Mouse (Mus musculus): ENCODE measurements around the gene Tspo.

DNA sequence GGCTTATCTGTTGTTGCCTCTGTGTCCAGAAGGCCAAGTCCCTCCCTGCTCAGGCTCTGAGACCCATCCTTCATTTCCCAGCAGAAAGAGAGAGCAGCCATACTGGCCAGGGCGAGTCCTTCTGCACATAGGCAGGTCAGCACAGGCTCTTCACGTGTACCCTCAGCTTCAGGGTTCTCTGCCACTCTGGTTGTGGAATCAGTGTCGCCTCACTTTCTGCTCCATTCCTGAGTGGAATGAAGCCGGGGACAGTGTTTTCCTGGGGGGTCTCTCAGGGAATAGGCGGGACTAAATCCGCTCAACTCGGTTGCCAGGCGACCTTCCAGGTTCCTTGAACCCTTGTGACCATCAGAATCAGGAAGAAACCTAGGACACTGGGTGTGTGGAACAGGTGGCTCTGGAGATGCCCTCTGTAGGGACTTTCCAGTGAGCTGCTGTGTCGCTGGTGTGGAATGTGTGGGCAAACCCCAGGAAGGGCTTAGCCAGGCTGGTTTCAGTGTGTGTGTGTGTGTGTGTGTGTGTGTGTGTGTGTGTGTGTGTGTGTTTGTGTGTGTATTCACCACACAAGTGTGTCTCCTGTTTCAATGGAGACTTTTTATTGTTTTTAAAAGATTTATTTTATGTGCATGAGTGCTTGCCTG, 21.6 kb upstream of the Tspo start:
- TF ChIP-seq CTCF (conservative IDR thresholded peaks at IDR 0.05; ENCODE audit: insufficient read depth, insufficient read length, low read depth, low read length) (no peak), POLR2A (IDR thresholded peaks at IDR 0.05; ENCODE audit: low read depth, low read length) (no peak)

Measured in kidney, adult 2 months (tissue).